Mouse (Mus musculus) spleen, adult 2 months (tissue): ENCODE results near the gene Notch4. TPM values are rescaled to one million over a fixed set of nuclear protein-coding genes. Genes with fewer than 3 reads are reported as not detected.

Experiments used
- DNase-seq, 2 experiments: peaks; one replicate each; pipeline versions ENCODE4 v3.0.0 to v3.0.0-alpha.2; 2012 to 2021; ENCODE audit warnings: low spot score in 2 of 2, low read depth in 1 of 2
- H3K27ac ChIP-seq: fragments of 200-500 bp; 2 replicates; pipeline ENCODE4 v1.5.1; 2012; ENCODE audit warnings: low read length, inconsistent platforms; ENCODE audit not compliant: insufficient read depth
- H3K27me3 ChIP-seq: fragments of 200-500 bp; 2 replicates; pipeline ENCODE4 v1.6.1; 2012; ENCODE audit warnings: mild to moderate bottlenecking, moderate library complexity, low read length, inconsistent platforms; ENCODE audit not compliant: control insufficient read depth, insufficient read depth
- H3K36me3 ChIP-seq: fragments of 200-500 bp; 2 replicates; pipeline ENCODE4 v1.6.1; 2012; ENCODE audit warnings: mild to moderate bottlenecking, low read length, inconsistent platforms; ENCODE audit not compliant: control insufficient read depth, insufficient read depth
- H3K4me1 ChIP-seq: fragments of 200-500 bp; 2 replicates; pipeline ENCODE4 v1.6.1; 2011; ENCODE audit warnings: inconsistent platforms; ENCODE audit not compliant: control insufficient read depth, insufficient read depth, insufficient read length
- H3K4me3 ChIP-seq: fragments of 200-500 bp; 2 replicates; pipeline ENCODE4 v1.5.1; 2011; ENCODE audit warnings: mild to moderate bottlenecking, inconsistent platforms; ENCODE audit not compliant: insufficient read depth, insufficient read length; ENCODE audit errors: extremely low read depth
- CTCF ChIP-seq: fragments of 200-500 bp; IDR thresholded peaks from 2 replicates; pipeline ENCODE4 v1.5.1; 2011; ENCODE audit warnings: mild to moderate bottlenecking, inconsistent platforms; ENCODE audit not compliant: insufficient read depth, insufficient read length, insufficient replicate concordance; ENCODE audit errors: extremely low read depth
- POLR2A ChIP-seq: fragments of 200-500 bp; IDR thresholded peaks from 2 replicates; pipeline ENCODE4 v1.6.1; 2011; ENCODE audit warnings: low read depth, low read length, inconsistent platforms
- WGBS: fragments of 180-500 bp; shearing (Covaris S2); methylation state at CpG from one replicate; pipeline ENCODE4 v1.1.7; 2018; 5-methylcytosine and 5-hydroxymethylcytosine counted together
- polyA plus RNA-seq: library from polyadenylated mRNA; depleted of rRNA; stranded (reverse); fragments of >200 nt; gene quantifications from 2 replicates; pipeline ENCODE4 v1.2.3, GENCODE M21; 2012

The Notch4 gene
- polyA plus RNA-seq, 1 experiment, result 9.6 TPM

GRCm38 (mm10) chr17:34629221-34629751 is 65.2 kb downstream of the Notch4 start, which contains the start of gene Prrt1:
Gene Prrt1 (plus strand): TSS chr17:34629533.
- 22% methylated on average over 16 of the region's 16 CpGs for WGBS
- Histone ChIP-seq H3K4me3 (peak within 1 kb of the TSS; percentile 23; the same call in 1 of the 2 replicates), H3K36me3 (no peaks in the 10 kb centered on the region), H3K27me3 (peaks cover 12% of the 10 kb centered on the region; the same call in 1 of the 2 replicates), H3K4me1 (peaks cover 19% of the 10 kb centered on the region), H3K27ac (peak within 1 kb of the TSS; percentile 23)
- no peak for DNase-seq
- no peak for TF ChIP-seq CTCF
- no peak for TF ChIP-seq POLR2A

DNA sequence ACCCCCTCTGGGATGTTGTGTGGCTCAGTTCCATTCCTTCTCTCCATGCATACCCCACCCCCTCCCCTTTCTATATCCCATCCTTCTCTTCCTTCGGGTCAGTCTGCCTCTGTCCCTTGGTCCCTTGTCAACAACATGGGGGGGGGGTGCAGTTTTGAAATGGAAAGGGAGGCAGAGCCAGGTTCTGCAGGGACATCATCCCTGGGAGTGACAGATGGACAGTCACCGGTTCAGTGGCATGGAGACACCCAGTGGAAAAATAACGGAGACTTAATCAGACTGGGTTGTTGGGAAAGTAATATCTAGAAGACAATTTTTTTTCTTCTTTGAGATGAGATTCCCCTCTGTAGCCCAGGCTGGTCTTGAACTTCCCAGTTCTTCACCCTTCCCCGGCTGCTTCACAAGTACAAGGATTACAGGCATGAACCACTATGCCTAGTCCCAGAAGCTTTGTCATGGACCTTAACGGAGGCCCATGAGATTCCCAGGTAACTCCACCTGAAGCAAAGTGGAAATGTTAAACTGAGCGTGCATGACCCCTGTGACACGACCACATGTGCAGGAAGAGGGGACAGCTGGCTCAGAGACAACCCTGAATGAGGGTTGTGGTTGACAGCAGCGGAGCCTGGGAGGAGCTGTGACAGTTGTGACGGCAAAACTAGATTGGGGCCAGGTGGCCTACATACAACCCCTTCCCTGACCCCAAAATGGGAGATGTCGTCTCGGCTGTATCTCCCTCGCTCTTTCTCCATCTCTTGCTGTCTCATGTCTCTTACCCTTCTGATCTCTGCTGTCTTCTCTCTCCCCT is 65.9 kb downstream of the Notch4 start:
- 14% methylated on average over 12 of the region's 12 CpGs for WGBS
- no peak for DNase-seq

DNA sequence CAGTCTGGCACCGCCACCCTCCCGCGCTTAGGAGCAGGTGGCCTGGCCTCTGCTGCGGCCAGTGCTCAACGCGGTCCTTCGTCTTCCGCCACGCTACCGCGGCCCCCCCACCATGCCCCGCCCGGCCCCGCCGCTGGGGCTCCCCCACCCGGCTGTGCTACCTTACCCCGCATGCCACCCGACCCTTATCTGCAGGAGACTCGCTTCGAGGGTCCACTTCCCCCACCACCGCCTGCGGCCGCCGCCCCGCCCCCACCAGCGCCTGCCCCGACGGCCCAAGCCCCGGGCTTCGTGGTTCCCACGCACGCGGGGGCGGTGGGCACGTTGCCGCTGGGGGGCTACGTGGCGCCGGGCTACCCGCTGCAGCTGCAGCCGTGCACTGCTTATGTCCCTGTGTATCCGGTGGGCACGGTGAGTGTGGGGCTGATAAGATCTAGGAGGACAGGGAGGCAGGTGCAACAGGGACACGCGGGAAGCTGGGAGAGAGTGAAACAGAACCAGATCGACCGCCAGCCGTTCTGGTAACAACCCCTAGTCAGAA is 66.8 kb downstream of the Notch4 start:
- Histone ChIP-seq H3K27ac (no peak overlapping the region), H3K4me1 (peaks cover 19% of the 10 kb centered on the region), H3K27me3 (peaks cover 12% of the 10 kb centered on the region; the same call in 1 of the 2 replicates), H3K4me3 (peak overlapping the region; percentile 36; the same call in 1 of the 2 replicates), H3K36me3 (no peaks in the 10 kb centered on the region)
- WGBS, result 3% methylated on average over 48 of the region's 48 CpGs
- DNase-seq, result no peak
- TF ChIP-seq POLR2A (no peak), CTCF (no peak)

More for the DNA sequence above, 65.9 kb downstream of the Notch4 start:
- Histone ChIP-seq H3K36me3 (no peaks in the 10 kb centered on the region), H3K27me3 (peaks cover 12% of the 10 kb centered on the region; the same call in 1 of the 2 replicates), H3K4me1 (peaks cover 19% of the 10 kb centered on the region), H3K27ac (peak overlapping the region; percentile 23; the same call in 1 of the 2 replicates), H3K4me3 (peak overlapping the region; percentile 23; the same call in 1 of the 2 replicates)
- no peak for TF ChIP-seq CTCF
- no peak for TF ChIP-seq POLR2A

DNA sequence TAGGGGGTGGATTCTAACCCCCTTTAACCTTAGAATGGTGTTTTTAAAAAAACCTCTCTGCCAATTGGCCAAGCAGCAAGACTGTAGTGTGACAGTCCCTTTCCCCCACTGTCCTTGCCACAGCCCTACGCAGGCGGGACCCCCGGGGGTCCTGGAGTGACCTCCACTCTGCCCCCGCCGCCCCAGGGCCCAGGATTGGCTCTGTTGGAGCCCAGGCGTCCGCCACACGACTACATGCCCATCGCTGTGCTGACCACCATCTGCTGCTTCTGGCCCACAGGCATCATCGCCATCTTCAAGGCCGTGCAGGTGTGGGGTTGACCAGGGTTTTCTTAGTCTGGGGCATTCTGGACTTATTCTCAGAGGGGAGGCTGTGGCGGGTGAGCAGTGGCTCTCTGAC is 67.6 kb downstream of the Notch4 start:
- Histone ChIP-seq H3K4me1 (peaks cover 19% of the 10 kb centered on the region), H3K4me3 (peak overlapping the region; percentile 16; the same call in 1 of the 2 replicates), H3K27me3 (peaks cover 12% of the 10 kb centered on the region; the same call in 1 of the 2 replicates), H3K36me3 (no peaks in the 10 kb centered on the region), H3K27ac (no peak overlapping the region)
- no peak for TF ChIP-seq CTCF
- no peak for TF ChIP-seq POLR2A
- DNase-seq, result no peak
- WGBS, result 39% methylated on average over 11 of the region's 12 CpGs

GRCm38 (mm10) chr17:34632261-34632691 is 68.2 kb downstream of the Notch4 start:
- Histone ChIP-seq H3K36me3 (no peaks in the 10 kb centered on the region), H3K27me3 (peaks cover 12% of the 10 kb centered on the region; the same call in 1 of the 2 replicates), H3K4me1 (peaks cover 17% of the 10 kb centered on the region), H3K4me3 (peak overlapping the region; percentile 34; the same call in 1 of the 2 replicates), H3K27ac (peak overlapping the region; percentile 58)
- no peak; the same call in 1 of the 2 replicates for TF ChIP-seq POLR2A
- no peak for TF ChIP-seq CTCF
- DNase-seq, result peak in 1 of 2 experiments; percentile 48
- WGBS, result 4% methylated on average over 26 of the region's 26 CpGs

GRCm38 (mm10) chr17:34635671-34636070 is 71.6 kb downstream of the Notch4 start:
- no peak for TF ChIP-seq POLR2A
- no peak for TF ChIP-seq CTCF
- Histone ChIP-seq H3K36me3 (no peaks in the 10 kb centered on the region), H3K27me3 (peaks cover 8% of the 10 kb centered on the region; the same call in 1 of the 2 replicates), H3K4me1 (peaks cover 8% of the 10 kb centered on the region), H3K27ac (no peak overlapping the region), H3K4me3 (no peak overlapping the region)
- DNase-seq, result no peak
- WGBS, result 71% methylated on average over 2 of the region's 2 CpGs
